Mouse (Mus musculus) induced T-regulatory cell, adult 2 months (primary cell): ENCODE results near the gene Kng2.
A peak's percentile ranks its signal among the peaks of the same experiment; 100 is the strongest.
"Not testable (repeated sequence)": the region's sequence is repeated elsewhere in the genome, so short reads cannot be mapped to it uniquely, and the experiment has no call there.

Source experiments
- DNase-seq: peaks from one replicate; pipeline ENCODE4 v3.0.0-alpha.2; 2012; ENCODE audit warnings: low read depth

Kng2 gene

DNA sequence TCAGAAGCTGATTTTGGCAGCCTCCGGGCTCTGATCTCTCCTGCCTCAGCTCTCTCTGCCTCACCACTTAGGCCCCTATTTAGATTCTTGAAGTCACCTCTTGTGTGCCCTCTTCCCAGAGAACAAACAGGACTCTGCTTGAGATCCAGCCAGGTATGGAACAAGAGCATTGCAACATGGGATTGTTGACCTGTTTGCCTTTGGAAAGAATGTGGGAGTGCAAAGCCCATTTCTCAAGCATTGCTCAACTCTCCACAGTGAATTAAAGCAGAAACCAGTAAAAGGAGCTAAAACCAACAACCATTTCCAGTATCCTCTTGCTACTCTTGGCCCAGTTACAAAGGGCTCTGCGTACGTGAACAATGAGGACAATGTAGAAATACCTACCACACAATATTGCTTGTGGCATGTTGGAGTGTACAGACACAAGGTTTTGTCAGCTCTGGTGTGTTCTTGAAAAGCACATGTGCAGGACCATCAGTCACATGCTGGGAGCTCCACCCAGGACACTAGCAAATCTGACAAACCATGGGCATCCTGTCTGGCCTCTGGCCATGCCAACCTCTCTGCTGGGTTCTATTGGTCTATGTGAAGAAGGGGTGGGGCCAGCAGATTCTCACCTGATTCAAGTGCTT lies at the start of gene Kng2:
Gene Kng2, minus strand, starts transcription at position 517 of the 635 bp plus-strand sequence.
- DNase-seq, result not testable (repeated sequence)

DNA sequence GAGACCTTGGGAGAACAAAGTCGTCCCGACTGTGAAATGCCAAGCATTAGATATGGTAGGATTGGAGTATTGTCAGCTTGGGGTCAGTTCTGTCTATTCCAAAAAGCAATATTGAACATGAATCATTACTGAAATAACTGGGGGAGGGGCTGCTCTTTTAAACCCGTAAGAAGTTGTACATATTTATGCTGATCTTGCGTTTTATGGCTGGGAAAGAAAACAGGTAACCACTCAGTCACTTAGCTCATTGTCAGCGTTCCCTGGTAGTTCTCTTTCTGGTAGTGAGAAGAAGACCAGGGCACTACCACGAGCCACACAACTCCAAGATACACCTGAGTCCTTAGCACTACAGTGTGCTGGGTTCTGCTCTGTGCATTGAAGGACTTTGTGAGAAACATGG lies 48.2 kb upstream of the Kng2 start:
- not testable (repeated sequence) for DNase-seq

DNA sequence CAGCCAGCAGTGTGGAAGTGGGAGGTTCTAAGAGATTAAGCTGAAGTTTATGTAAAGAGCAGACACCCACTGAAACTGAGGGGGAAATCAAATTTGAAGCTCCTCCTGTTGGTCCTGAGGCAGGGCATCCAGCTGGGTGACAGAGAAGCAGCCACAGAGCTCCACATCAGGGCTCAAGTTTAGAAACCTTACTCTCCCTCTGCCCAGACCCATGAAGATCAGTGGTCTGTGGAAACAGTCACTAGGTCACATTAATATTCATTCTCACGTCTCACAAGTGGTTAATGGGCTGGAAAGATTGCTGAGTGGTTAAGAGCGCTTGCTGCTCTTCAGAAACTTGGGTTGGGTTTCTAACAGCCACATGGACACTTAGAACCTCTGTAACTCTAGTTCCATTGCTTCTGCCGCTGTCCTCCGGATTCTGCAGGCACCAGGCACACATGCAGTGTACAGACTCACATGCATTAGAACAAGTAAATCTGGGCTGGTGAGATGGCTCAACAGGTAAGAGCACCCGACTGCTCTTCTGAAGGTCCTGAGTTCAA lies 31.6 kb upstream of the Kng2 start:
- not testable (repeated sequence) for DNase-seq

DNA sequence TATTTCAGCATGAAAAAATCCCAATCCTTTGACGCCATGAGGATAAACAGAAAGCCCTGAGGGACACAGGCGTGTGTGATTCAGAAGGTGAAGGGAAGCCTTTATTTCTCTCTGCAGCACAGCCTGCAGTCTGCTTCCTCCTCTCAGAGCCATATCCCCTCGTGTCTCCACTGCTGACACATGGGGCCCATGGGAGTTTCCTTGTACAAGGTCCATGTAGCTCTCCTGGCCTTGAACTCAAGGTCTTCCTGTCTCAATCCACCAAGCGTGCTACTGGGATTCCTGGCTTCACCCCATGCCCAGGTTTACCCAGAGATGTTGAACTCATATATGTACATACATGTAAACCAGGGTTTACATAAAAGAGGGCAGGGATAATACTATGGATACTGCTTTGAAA lies 30.3 kb upstream of the Kng2 start:
- DNase-seq, result not testable (repeated sequence)

DNA sequence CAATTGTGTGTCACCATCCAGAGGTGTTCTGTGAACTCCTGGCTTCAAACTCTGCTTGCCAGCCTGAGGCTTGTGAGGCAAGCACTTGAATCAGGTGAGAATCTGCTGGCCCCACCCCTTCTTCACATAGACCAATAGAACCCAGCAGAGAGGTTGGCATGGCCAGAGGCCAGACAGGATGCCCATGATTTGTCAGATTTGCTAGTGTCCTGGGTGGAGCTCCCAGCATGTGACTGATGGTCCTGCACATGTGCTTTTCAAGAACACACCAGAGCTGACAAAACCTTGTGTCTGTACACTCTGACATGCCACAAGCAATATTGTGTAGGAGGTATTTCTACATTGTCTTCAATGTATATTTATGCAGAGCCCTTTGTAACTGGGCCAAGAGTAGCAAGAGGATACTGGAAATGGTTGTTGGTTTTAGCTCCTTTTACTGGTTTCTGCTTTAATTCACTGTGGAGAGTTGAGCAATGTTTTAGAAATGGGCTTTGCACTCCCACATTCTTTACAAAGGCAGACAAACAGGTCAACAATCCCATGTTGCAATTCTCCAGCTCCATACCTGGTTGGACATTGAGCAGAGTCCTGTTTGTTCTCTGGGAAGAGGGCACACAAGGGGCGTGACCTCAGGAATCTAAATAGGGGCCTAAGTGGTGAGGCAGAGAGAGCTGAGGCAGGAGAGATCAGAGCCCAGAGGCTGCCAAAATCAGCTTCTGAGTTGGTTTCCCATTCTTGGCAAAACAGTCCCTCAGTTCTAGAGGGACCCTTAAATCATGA lies 28.6 kb upstream of the Kng2 start, which contains the start of gene Kng1:
Gene Kng1, plus strand, starts transcription at position 198 of the 780 bp plus-strand sequence.
- not testable (repeated sequence) for DNase-seq

DNA sequence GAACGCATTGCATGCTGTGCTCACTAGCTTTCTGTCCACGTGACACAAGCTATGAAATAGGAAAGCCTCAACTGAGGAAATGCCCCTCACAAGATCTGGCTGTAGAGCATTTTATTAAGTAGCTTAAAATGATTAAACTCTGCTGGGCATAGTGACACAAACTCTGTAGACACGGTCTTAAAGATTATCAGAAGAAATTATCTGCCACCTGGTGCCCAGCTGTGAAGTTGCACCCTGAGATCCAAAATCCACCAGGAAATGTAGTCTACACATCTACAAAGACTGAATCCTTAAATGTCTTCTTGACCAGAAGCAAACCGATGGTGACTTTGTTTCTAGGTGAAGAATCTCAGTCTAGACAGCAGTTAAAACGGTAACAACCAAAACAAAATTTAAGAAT lies 17.0 kb upstream of the Kng2 start:
- peak; percentile 38 for DNase-seq

DNA sequence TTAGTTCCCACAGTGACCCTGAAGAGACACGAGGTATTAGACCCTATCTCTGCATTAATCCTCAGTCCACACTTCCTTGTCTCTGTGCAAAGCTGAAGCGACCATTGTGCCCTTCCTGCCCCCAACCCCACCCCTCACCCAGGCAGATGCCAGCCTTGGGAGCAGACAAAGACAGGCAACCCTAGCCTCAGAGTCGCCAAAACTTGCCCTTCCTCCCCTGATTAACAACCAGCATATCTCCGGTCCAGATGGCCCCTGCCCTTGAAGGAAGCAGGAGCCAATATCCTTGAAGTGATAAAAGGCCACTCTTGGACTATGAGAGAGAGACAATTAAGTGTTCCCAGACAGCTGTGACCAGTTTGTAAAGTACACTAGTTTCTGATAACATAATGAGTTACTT lies 11.6 kb upstream of the Kng2 start:
- no peak for DNase-seq

DNA sequence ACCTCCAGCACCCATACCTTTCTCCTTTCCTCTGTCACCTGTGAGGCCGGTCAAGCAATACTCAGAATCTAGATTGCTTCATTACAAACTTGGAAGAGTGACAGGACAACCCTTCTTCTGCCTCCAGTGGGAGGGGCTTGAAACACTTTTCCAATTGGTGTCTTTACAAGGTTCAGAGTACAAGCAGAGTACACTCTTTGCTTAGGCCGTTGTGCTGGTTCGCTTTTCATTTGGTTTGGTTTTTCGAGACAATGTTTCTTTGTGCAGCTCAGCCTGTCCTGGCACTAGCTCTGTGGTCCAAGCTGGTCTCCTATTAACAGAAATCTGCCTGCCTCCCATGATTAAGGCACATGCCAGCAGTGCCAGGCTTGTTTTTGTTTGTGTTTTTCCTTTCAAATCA lies 10.0 kb upstream of the Kng2 start:
- no peak for DNase-seq

DNA sequence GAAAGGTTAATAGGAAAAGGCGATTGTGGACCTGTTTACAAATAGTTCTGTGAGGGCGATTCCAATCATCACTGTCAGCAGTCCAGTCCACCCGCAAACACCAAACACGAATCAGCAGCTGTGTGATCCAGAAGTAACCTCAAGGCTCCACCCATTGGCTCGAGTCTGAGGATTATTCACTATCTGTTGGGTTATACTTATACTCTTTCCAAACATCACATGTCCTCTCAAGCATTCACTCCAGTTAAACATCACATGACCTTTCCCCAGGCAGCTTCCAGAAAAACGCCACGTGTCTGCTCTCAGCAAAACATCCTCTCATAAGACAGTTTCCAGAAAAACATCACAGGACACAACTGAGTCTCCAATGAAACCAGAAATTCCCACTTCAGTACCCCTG lies 8.5 kb upstream of the Kng2 start:
- DNase-seq, result no peak

DNA sequence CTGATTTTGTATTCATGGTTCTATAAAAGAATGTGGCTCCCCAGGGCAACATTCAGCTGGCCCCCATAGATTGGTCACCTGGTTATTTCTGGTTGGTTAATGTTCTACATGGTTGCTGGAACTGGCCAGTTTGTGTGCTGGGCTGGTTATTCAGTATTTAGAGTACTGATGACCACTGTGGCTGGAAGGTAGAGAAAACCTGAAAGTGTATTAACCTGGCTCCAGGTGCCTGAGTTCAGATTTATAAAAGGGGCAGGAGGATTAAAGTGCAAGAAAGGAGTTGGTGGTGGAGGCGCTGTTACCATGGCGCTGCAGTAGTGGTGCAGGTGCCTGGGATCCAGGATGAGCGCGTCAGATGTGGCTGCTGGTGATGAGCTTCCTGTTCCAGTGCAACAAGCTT lies 4.4 kb upstream of the Kng2 start:
- no peak for DNase-seq

DNA sequence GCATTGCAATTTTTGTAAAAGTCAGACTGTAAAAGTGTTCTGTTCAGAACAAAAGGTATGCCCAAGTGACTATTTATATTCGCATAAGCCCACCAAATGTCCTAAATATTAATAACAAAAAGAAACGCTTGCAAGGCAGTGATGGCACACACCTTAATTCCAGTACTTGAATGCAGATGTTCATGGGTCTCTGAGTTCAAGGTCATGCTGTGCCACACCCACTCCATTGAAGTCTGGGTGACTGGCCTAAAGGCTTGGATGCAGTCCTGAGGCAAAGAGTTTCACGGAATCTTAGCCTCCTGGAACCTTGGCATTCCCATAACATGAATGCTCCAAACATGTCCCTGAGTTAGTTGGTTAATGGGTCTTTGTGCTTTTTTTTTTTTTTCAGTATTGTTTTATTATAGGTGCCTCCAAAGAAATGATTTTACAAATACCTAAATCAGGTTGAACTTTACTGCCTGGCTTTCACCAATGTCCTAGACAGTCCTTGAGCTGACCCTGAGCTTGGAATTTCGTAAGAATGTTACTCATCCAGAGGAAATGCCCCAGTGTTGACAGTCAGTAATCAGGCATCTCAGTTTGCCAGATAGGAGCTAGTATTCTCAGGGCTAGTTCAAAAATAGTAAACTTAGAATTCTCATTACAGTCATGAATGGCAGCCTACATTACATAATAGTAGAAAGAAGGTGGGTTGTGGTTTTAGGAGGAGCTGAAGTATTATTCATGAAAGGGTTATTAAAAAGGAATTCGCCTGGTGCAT lies 1.6 kb upstream of the Kng2 start:
- no peak for DNase-seq

DNA sequence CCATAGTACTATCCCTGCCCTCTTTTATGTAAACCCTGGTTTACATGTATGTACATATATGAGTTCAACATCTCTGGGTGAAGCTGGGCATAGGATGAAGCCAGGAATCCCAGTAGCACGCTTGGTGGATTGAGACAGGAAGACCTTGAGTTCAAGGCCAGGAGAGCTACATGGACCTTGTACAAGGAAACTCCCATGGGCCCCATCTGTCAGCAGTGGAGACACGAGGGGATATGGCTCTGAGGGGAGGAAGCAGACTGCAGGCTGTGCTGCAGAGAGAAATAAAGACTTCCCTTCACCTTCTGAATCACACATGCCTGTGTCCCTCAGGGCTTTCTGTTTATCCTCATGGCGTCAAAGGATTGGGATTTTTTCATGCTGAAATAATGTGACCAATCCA lies 1.9 kb downstream of the Kng2 start:
- not testable (repeated sequence) for DNase-seq

DNA sequence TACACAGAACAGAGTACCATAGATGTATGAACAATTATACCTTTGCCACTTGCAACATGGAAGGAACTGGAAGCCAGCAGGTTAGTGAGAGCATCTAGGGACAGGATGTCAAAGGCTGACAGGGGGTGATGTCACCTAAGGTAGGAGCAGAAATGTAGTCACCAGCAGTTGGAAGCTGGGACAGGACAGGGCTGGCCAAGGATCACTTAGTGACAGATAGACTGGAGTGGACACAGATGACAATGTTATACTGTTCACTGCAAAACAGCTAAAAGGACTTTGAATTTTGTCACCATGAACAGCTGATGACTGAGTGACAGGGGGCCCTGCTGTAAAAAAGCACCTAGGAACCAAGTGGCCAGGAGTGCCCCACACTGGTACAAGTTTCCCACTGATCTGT lies 2.7 kb downstream of the Kng2 start:
- no peak for DNase-seq

DNA sequence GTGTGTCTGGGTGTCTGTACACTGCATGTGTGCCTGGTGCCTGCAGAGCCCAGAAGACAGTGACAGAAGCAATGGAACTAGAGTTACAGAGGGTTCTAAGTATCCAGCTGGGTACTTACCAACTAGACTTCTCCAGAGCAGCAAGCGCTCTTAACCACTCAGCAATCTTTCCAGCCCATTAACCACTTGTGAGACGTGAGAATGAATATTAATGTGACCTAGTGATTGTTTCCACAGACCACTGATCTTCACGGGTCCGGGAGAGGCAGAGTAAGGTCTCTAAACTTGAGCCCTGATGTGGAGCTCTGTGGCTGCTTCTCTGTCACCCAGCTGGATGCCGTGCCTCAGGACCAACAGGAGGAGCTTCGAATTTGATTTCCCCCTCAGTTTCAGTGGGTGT lies 4.2 kb downstream of the Kng2 start:
- no peak for DNase-seq

DNA sequence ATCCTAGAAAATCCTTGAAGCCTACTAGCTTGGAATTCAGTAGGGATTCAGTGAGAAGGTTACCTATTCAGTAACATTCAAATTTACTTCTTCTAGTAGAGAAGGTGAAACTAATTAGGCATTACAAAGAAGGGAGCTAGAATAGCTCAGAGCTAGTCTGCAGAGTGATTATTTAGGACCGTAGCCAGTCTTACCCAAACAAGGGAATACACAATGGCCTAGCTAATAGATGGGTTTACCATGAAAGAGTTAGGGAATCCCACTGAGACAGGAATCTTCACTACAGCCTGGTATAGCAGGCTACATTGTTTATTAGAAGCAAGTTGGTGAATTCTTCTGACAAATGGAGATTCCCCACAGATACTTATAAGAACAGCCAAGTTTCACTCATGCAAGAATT lies 8.7 kb downstream of the Kng2 start:
- DNase-seq, result not testable (repeated sequence)

DNA sequence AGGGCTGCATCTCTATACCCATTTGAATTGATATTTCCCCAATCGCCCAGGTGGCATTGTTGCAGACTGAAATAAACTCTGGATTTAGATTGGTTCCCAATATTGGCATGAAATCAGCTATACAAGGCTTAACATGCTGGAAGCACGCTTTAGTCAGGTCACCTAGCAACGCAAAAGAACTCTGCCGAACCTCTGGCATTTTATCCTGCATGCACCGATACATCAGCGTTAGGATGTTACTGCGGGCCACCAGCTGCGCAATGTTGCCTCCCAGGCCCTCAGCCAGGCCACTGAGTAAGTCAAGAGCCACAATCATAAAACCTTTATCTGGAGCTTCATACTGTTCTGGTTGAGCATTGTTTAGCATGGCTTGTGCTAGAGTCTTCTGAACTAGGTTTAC lies 14.6 kb downstream of the Kng2 start:
- DNase-seq, result not testable (repeated sequence)

DNA sequence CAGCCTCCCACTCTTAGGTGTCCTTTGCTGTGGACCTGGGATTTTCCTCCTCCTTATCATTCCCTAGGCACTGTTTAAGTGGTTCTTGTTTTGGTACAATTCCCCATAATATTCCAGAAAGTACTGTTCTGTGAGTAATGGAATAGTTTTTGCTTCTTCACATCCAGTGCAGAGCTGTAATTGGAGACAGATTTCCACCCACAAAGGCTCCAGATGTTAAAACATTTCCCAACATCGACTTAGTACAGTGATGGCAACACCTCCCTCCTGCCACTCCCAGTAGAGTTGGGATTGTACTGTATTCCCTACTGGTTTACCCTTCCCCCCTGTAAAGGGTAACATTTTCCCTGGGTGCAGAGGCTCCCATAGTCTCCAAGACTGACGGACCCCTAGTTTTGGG lies 15.5 kb downstream of the Kng2 start:
- DNase-seq, result not testable (repeated sequence)

DNA sequence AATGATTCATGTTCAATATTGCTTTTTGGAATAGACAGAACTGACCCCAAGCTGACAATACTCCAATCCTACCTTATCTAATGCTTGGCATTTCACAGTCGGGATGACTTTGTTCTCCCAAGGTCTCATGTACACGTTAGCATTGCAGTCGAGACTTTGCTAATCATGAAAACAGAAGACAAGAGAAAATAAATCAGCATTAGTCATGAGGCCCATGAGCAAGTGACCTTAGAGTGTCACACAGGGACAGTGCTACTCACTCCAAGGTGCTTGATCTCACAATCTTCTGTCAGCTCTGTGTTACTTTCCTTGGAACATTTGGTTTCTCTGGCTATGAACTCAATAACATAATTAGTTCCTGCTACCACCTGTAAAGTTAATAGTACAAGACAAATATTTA lies 32.3 kb downstream of the Kng2 start:
- DNase-seq, result not testable (repeated sequence)

DNA sequence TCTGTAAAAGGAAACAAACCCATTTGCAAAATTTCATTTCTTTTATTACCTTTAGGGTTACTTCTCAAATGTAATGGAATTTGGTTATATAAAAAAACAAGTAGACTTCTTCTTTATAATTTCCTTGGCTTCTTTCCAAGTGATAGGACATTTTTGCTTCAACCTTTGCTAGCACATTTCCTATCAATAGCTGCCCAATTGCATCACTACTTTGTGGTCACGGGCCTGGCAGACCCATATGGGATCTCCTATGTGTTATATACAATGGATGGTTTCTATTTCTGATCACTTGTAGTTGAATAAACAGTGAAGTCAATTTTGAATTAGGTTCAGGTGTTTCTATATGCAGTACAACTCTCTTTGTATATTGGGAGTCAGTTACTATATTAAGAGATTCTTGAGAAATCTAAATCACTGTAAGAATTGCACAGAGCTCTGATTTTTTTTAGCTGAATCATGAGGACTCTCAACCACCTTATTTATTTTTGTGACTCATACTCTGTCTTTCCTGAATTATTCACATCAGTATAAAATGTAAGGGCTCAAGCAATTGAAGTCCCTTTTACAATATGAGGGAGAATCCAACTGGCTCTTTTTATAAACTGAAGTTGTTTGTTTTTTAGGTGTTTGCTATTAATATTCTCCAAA lies 61.8 kb downstream of the Kng2 start:
- no peak for DNase-seq

DNA sequence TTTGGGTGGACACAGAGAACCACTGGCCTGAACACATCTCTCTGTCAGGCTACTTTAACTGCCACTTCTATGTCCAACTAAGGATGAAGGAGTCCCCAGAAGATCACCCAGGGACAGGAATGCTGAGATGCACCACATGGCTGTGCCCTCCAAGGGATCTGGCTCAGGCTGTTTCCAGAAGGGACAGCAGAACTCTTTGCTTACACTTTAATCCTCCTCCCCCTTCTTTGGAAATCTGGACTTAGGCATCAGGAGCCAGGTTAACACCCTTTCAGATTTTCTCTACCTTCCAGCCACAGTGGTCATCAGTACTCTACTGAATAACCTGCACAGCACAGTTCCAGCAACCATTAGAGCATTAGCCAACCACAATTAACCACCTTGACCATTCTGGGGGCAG lies 66.0 kb downstream of the Kng2 start:
- no peak for DNase-seq

DNA sequence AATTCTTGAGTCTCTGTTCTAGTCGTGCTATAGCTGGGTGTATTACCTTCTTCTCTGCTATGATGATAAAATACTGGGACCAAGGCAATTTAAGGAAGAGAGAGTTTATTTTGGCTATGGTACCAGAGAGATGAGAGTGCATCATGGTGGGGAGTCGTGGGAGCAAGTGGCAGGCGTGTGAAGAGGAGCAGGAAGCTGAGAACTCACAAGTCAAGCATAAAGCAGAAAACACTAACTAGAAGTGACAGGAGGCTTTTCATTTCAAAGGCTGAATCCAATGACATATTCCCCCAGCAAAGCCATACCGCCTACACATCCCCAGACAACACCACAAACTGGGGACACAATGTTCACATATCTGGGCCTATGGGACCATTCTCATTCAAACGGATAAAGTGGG lies 67.0 kb downstream of the Kng2 start:
- no peak for DNase-seq

DNA sequence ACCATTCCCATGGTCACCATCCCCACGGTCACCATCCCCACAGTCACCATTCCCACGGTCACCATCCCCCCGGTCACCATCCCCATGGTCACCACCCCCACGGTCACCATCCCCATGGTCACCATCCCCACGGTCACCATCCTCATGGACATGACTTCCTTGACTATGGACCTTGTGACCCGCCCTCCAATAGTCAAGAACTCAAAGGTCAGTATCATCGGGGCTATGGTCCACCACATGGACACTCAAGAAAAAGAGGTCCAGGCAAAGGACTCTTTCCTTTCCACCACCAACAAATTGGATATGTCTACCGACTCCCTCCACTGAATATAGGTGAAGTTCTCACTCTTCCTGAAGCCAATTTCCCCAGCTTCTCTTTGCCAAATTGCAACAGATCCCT lies 68.2 kb downstream of the Kng2 start:
- DNase-seq, result no peak
